Mouse (Mus musculus) stomach, postnatal 0 days (tissue): Measurements from ENCODE around the gene Ubc. TPM values are rescaled to one million over a fixed set of nuclear protein-coding genes. Genes with fewer than 3 reads are reported as not detected.

Experiments
- ATAC-seq: fragments of 200-750 bp; cut with Nextera tagmentation; 2 replicates; pipeline ENCODE4 v1.8.0; 2017; ENCODE audit not compliant: low FRiP score, low TSS enrichment
- DNase-seq: peaks from one replicate; pipeline ENCODE4 v3.0.0-alpha.2; 2016; ENCODE audit warnings: low spot score
- H3K27ac ChIP-seq: fragments of 300-500 bp; sonication (generic); replicated peaks from 2 replicates; pipeline ENCODE4 v1.5.1; 2014; ENCODE audit warnings: mild to moderate bottlenecking, control low read depth
- H3K27me3 ChIP-seq: fragments of 300-500 bp; sonication (generic); 2 replicates; pipeline ENCODE4 v1.6.1; 2014; ENCODE audit warnings: low read length; ENCODE audit not compliant: control insufficient read depth, insufficient read depth
- H3K36me3 ChIP-seq: fragments of 300-500 bp; sonication (generic); 2 replicates; pipeline ENCODE4 v1.6.1; 2014; ENCODE audit warnings: low read length, mixed read lengths; ENCODE audit not compliant: control insufficient read depth, insufficient read depth
- H3K4me1 ChIP-seq: fragments of 300-500 bp; sonication (generic); replicated peaks from 2 replicates; pipeline ENCODE4 v1.6.1; 2014; ENCODE audit warnings: antibody characterized with exemption; ENCODE audit not compliant: control insufficient read depth, insufficient read depth
- H3K4me2 ChIP-seq: fragments of 300-500 bp; sonication (generic); replicated peaks from 2 replicates; pipeline ENCODE4 v1.6.1; 2014; ENCODE audit warnings: low read depth, mild to moderate bottlenecking, control low read depth, moderate library complexity
- H3K4me3 ChIP-seq: fragments of 300-500 bp; sonication (generic); 2 replicates; pipeline ENCODE4 v1.5.1; 2014; ENCODE audit warnings: low read depth, low read length, control low read depth
- H3K9ac ChIP-seq: fragments of 300-500 bp; sonication (generic); 2 replicates; pipeline ENCODE4 v1.6.1; 2014; ENCODE audit warnings: mild to moderate bottlenecking, low read length, control low read depth, mixed read lengths
- H3K9me3 ChIP-seq: fragments of 300-500 bp; sonication (generic); 2 replicates; pipeline ENCODE4 v1.6.1; 2016; ENCODE audit warnings: low read length; ENCODE audit not compliant: control insufficient read depth
- CTCF ChIP-seq: IDR thresholded peaks from 2 replicates; pipeline ENCODE4 v1.5.1; 2016; ENCODE audit warnings: antibody characterized with exemption, low read depth, mild to moderate bottlenecking, moderate library complexity
- EP300 ChIP-seq: optimal IDR thresholded peaks from 2 replicates; pipeline ENCODE3; 2016; ENCODE audit warnings: antibody characterized with exemption
- WGBS: fragments of 180-500 bp; shearing (Covaris S2); extraction: QIAGEN DNeasy Blood & Tissue Kit; methylation state at CpG from one replicate; pipeline ENCODE4 v1.1.7; 2014; 5-methylcytosine and 5-hydroxymethylcytosine counted together
- polyA plus RNA-seq: library from polyadenylated mRNA; unstranded; fragments of >200 nt; fragmentation: Nextera tagmentation; extraction: Ambion mirVana; gene quantifications from 2 replicates; pipeline ENCODE4 v1.2.1, GENCODE M21; 2015

The Ubc gene
- polyA plus RNA-seq, 1 experiment from 2014 or later, result 549 TPM

GRCm38 (mm10) chr5:125406322-125407016, 16.5 kb upstream of the Ubc start:
- TF ChIP-seq EP300 (no peak), CTCF (no peak)
- WGBS, result under 1% methylated on average over 20 of the region's 20 CpGs

GRCm38 (mm10) chr5:125405546-125406248, 15.7 kb upstream of the Ubc start:
- Histone ChIP-seq H3K4me2 (peak overlapping the region; percentile 76), H3K27me3 (no peaks in the 10 kb centered on the region), H3K9ac (peak overlapping the region; percentile 70), H3K27ac (peak overlapping the region; percentile 96), H3K36me3 (no peaks in the 10 kb centered on the region), H3K9me3 (no peaks in the 10 kb centered on the region), H3K4me3 (peak overlapping the region; percentile 59), H3K4me1 (no peaks in the 10 kb centered on the region)
- TF ChIP-seq CTCF (no peak), EP300 (peak; percentile 44)
- WGBS, result under 1% methylated on average over 31 of the region's 31 CpGs
- DNase-seq (peak; percentile 89), ATAC-seq (peak; percentile 77)

More at GRCm38 (mm10) chr5:125406322-125407016, 16.5 kb upstream of the Ubc start:
- no peaks in the 10 kb centered on the region for H3K27me3 ChIP-seq
- peak; percentile 83 for DNase-seq
- H3K4me2 ChIP-seq, result peak overlapping the region; percentile 76
- ATAC-seq, result peak; percentile 76
- no peaks in the 10 kb centered on the region for H3K9me3 ChIP-seq
- peak overlapping the region; percentile 70 for H3K9ac ChIP-seq
- no peaks in the 10 kb centered on the region for H3K36me3 ChIP-seq
- peak overlapping the region; percentile 96 for H3K27ac ChIP-seq
- H3K4me3 ChIP-seq, result peak overlapping the region; percentile 59
- H3K4me1 ChIP-seq, result no peaks in the 10 kb centered on the region

GRCm38 (mm10) chr5:125404903-125405545, 15.0 kb upstream of the Ubc start:
- peak; percentile 46 for DNase-seq
- H3K27ac ChIP-seq, result peak overlapping the region; percentile 96
- peak; percentile 40; the same call in 1 of the 2 replicates for ATAC-seq

GRCm38 (mm10) chr5:125404536-125404902, 14.5 kb upstream of the Ubc start:
- peak; percentile 31 for DNase-seq
- H3K4me2 ChIP-seq, result peak overlapping the region; percentile 76
- TF ChIP-seq EP300 (no peak), CTCF (no peak)

More at GRCm38 (mm10) chr5:125404903-125405545, 15.0 kb upstream of the Ubc start:
- Histone ChIP-seq H3K9me3 (no peaks in the 10 kb centered on the region), H3K4me1 (no peaks in the 10 kb centered on the region), H3K4me2 (peak overlapping the region; percentile 76), H3K9ac (peak overlapping the region; percentile 68), H3K27me3 (no peaks in the 10 kb centered on the region), H3K4me3 (peak overlapping the region; percentile 59), H3K36me3 (no peaks in the 10 kb centered on the region)
- TF ChIP-seq CTCF (no peak), EP300 (no peak)
- WGBS, result under 1% methylated on average over 28 of the region's 28 CpGs

GRCm38 (mm10) chr5:125403481-125404465, 13.8 kb upstream of the Ubc start:
- DNase-seq (peak; percentile 50), ATAC-seq (0 out of 2 replicates have a peak, but pooled peaks have one; percentile 16)
- 13% methylated on average over 31 of the region's 31 CpGs for WGBS
- Histone ChIP-seq H3K9ac (no peak overlapping the region), H3K27me3 (no peaks in the 10 kb centered on the region), H3K9me3 (no peaks in the 10 kb centered on the region), H3K4me3 (peak overlapping the region; percentile 25; the same call in 1 of the 2 replicates), H3K4me1 (no peaks in the 10 kb centered on the region), H3K4me2 (peak overlapping the region; percentile 48), H3K36me3 (no peaks in the 10 kb centered on the region), H3K27ac (no peak overlapping the region)
- TF ChIP-seq EP300, result no peak
- no peak for TF ChIP-seq CTCF

More at GRCm38 (mm10) chr5:125404536-125404902, 14.5 kb upstream of the Ubc start:
- ATAC-seq, result no peak
- Histone ChIP-seq H3K4me1 (no peaks in the 10 kb centered on the region), H3K27ac (peak overlapping the region; percentile 96), H3K4me3 (peak overlapping the region; percentile 59), H3K36me3 (no peaks in the 10 kb centered on the region), H3K9ac (peak overlapping the region; percentile 68), H3K9me3 (no peaks in the 10 kb centered on the region), H3K27me3 (no peaks in the 10 kb centered on the region)
- 1% methylated on average over 7 of the region's 7 CpGs for WGBS
